Mouse (Mus musculus): Measurements from ENCODE around the gene 1600014C23Rik.

The 1600014C23Rik gene

DNA sequence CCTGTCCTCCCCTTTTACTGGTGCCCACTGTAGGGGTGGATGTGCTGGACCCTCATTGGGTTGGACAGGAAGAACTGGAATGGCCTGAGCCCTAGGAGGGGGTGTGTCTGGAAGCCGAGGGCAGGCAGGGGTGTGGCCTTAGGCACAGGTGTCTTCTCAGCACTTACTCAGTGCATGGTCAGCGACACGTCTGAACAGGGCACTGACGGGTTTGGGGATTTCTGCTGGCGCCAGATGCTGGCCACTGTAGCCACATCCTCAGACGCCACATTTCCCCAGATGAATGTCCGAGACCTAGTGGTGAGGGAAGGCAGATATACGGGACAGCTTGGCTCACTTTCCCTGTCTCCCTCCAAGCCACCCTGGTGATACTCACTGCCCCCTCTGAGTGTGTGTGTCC lies 18.4 kb upstream of the 1600014C23Rik start:
- DNase-seq (ENCODE audit: low read depth, low spot score): no peak

DNA sequence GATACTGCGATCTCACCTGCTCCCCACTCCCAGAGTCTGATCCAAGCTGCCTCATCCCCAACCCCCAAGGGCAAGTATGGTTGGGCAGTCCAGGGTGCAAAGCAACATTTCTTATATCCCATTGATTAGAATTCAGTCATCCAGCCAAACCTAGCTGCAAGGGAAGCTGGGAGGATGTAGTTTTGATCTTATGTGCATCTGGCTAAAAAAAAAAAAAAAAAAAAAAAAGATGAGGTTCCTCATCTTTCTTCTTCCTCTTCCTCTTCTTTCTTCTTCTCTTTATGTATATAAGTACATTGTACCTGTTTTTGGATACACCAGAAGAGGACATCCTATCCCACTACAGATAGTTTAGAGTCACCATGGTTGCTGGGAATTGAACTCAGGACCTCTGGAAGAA lies 17.7 kb upstream of the 1600014C23Rik start:
- DNase-seq (ENCODE audit: low read depth, low spot score): no peak

GRCm38 (mm10) chr17:45749100-45749499 lies 15.5 kb upstream of the 1600014C23Rik start:
- no peak for DNase-seq (ENCODE audit: low read depth, low spot score)

- no peak for DNase-seq (ENCODE audit: low read depth, low spot score)
Observed at GRCm38 (mm10) chr17:45747858-45748785, 14.5 kb upstream of the 1600014C23Rik start.

DNA sequence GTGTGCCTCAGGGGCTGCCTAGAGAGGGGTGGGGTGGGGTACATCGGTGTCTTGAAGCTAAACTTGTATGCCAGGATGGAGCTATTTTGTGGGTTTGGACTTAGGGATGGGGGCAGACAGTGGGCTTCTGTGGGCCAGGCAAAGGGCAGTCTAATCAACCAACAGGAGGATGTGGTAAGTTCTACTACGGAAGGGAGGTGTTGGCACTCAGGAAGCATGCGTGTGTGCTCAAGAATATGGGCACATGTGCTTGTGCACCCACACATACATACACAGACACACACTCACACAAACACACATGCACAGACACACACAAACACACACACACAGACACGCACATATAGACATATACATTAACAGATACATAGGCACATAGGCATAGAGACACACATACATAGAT lies 13.6 kb upstream of the 1600014C23Rik start:
- DNase-seq (ENCODE audit: low read depth, low spot score): no peak

- DNase-seq (ENCODE audit: low read depth, low spot score): no peak
Observed at GRCm38 (mm10) chr17:45746755-45747154, 13.1 kb upstream of the 1600014C23Rik start.

- DNase-seq (ENCODE audit: low read depth, low spot score): no peak
Observed at GRCm38 (mm10) chr17:45745629-45746028, 12.0 kb upstream of the 1600014C23Rik start.

- DNase-seq (ENCODE audit: low read depth, low spot score): no peak
Observed at GRCm38 (mm10) chr17:45742371-45743147, 8.9 kb upstream of the 1600014C23Rik start.

- DNase-seq (ENCODE audit: low read depth, low spot score): no peak
Observed at GRCm38 (mm10) chr17:45737078-45737601, 3.5 kb upstream of the 1600014C23Rik start.

DNA sequence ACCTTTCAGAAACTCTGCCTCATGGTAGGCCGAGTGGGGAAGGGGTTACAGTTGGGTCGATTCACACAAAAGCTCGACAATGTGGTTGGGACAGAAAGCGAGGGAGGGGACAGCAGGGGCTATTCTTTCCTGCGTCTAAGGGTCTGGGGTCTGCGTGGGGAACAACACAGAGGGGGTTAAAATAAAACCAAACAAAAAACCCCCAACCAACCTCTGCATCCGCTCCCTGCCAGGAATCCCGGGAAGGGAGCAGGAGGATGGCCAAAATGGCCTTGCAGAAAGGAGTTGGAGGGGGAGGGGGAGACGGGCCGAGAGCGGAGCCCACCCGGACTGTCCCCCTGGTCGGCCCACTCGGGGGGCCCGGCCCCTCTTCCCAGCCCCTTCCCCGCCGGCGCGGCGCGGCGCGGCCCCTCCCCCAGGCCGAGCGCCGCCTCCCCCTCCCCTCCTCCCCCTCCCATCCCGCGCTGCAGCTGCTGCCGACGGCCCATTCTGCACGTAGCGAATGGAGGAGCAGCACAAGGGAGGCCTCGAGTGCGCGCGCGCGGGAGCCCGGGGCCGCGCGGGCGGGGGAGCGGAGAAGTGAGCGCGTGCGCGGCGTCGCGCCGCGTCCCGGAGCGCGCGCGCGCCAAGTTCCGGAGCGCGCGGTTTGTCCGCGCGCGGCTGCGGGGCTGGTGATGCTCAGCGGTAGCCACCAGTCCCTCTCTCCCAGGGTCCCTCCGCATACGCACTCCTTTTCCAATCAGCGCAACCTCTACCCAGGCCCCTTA lies 2.9 kb upstream of the 1600014C23Rik start:
- peak; percentile 74 for DNase-seq (ENCODE audit: low read depth, low spot score)

- peak; percentile 67 for DNase-seq (ENCODE audit: low read depth, low spot score)
Observed at GRCm38 (mm10) chr17:45735382-45736310, 2.0 kb upstream of the 1600014C23Rik start.

DNA sequence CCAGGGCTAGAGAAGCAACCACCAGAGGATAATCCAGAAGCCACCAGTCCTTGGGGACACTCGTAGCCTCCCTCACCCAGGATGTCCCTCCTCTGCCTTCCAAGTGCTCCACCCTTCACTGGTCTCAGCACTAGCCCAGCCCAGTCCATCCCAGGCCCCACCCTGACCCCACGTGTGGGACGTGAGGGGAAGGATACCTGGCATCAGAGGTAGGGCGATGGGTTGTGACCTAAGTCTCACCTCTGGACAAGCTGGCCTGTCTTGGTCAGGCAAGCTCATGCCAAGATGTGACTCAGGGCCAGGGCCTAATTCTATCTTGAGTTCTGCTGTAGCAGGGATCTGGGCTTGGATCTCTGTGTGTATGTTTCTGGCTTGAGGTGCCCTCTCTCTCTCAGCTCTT lies 1.2 kb upstream of the 1600014C23Rik start:
- DNase-seq (ENCODE audit: low read depth, low spot score): no peak

DNA sequence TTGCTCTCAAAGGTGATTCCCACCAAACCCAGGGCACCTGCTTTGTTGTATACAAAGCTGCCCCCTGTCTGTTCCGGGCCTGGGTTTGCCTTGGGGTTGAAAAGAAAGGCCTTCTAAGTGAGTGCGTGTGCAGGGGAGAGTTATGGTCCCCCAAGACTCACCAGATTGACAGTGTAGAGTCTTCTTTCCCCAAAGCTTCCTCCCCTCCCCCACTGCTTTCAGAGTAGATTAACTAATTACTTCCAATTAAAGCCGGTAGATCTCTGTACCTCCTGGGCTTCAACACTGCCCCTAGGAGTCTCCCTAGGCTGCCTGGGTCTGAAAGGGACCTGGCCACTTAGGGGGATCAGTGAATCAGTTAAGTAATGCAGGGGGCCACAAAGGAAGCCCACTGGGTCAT lies 689 bp upstream of the 1600014C23Rik start:
- DNase-seq (ENCODE audit: low read depth, low spot score): no peak

- no peak for DNase-seq (ENCODE audit: low read depth, low spot score)
Observed at GRCm38 (mm10) chr17:45733038-45733734, 458 bp downstream of the 1600014C23Rik start.

- DNase-seq (ENCODE audit: low read depth, low spot score): no peak
Observed at GRCm38 (mm10) chr17:45731172-45731864, 2.3 kb downstream of the 1600014C23Rik start.

DNA sequence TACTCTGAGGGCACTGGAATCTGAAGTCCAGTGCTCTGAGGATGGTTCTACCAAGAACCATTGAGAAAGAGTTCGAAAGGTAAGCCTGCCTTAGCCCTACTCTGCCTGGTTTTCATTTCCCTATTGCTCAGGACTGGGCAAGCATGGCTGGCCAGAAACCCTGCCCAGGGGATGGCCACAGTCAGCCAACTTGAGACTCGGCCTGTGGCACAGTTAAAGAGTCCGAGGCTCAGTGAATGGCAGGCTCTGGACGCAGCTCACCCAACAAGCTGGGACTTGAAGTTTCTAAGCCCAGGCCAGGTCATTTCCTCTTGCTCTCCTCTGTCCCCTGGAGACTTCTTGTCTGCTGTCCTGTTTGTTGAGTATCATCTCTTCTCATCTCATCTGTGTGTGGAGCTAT lies 2.9 kb downstream of the 1600014C23Rik start:
- no peak for DNase-seq (ENCODE audit: low read depth, low spot score)

DNA sequence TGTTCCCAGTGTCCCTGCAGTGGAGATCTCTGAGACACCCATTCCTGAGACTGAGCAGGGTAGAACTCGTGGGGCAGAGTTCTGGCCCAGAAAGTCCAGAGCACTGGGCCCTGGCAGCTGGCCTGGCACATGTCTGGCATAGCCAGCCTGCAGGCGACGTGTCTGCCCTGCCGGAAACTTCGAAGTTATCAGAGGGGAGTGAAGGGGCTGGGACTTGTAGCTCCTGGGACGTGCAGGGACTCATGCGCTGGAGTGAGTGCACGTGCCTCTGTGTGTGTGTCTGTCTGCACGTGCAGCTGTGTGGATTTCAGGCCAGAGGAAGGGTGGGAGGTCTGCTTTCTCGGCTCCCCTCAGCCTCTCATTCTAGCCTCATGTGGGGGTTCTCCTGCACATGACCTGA lies 4.3 kb downstream of the 1600014C23Rik start:
- no peak for DNase-seq (ENCODE audit: low read depth, low spot score)

DNA sequence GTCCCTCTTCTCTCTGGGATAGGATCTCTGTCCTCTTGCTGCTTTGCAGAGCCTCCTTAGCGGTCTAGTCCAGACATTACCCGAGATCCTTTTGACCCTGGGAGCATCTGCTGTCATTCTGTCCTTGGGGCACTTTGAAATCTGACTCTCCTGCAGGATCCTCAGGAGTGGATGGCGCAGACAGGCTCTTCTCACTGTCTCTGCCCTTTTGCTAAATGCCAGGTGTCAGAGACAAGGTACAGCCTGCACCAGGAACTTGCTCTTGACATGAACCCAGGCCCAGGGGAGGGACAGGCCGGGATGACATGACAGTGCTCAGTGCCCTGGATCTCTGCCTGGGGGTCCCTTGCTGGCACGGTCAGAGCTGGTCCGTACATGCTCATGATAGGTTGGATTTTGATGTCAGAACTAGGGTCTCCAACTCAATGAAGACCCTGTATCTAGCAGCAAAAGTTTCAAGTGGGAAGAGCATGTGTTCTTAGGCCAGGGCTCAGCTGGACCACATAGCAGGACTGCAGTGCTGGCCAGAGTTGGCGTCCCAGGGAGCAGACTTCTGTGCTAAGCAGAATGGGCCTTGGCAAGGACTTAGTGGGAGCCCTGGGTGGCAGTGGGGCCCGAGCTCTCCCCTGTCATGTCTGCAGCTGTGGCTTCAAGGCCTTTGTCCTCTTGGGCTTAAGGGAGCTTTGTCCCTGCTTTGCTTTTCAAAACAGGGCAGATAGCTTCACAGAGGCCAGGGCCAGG lies 5.5 kb downstream of the 1600014C23Rik start:
- no peak for DNase-seq (ENCODE audit: low read depth, low spot score)

- DNase-seq (ENCODE audit: low read depth, low spot score): no peak
Observed at GRCm38 (mm10) chr17:45727481-45727880, 6.2 kb downstream of the 1600014C23Rik start.
